Mouse (Mus musculus) liver, embryonic 16.5 days (tissue): ENCODE data around the gene Suz12. TPM values are rescaled to one million over a fixed set of nuclear protein-coding genes. Genes with fewer than 3 reads are reported as not detected.
"Not testable (repeated sequence)": the region's sequence is repeated elsewhere in the genome, so short reads cannot be mapped to it uniquely, and the experiment has no call there.

Experiments used
- ATAC-seq: fragments of 200-750 bp; cut with Nextera tagmentation; 2 replicates; pipeline ENCODE4 v1.8.0; 2017; ENCODE audit warnings: low read depth, mild to moderate bottlenecking, moderate number of reproducible peaks, moderate library complexity
- H3K27ac ChIP-seq: fragments of 300-500 bp; sonication (generic); 2 replicates; pipeline ENCODE4 v1.5.1; 2014; ENCODE audit warnings: mild to moderate bottlenecking, low read length
- H3K27me3 ChIP-seq: fragments of 300-500 bp; sonication (generic); 2 replicates; pipeline ENCODE4 v1.6.1; 2014; ENCODE audit warnings: low read depth, low read length, mixed read lengths; ENCODE audit not compliant: control insufficient read depth, insufficient read depth
- H3K36me3 ChIP-seq: fragments of 300-500 bp; sonication (generic); 2 replicates; pipeline ENCODE4 v1.6.1; 2014; ENCODE audit warnings: mild to moderate bottlenecking; ENCODE audit not compliant: control insufficient read depth, insufficient read depth
- H3K4me1 ChIP-seq: fragments of 300-500 bp; sonication (generic); 2 replicates; pipeline ENCODE4 v1.6.1; 2014; ENCODE audit warnings: low read depth, low read length, mixed read lengths; ENCODE audit not compliant: control insufficient read depth
- H3K4me2 ChIP-seq: fragments of 300-500 bp; sonication (generic); 2 replicates; pipeline ENCODE4 v1.6.1; 2014; ENCODE audit warnings: low read depth, low read length, mixed read lengths
- H3K4me3 ChIP-seq: fragments of 300-500 bp; sonication (generic); 2 replicates; pipeline ENCODE4 v1.5.1; 2014; ENCODE audit warnings: low read depth, mild to moderate bottlenecking, low read length
- H3K9ac ChIP-seq: fragments of 300-500 bp; sonication (generic); 2 replicates; pipeline ENCODE4 v1.6.1; 2014; ENCODE audit warnings: low read depth, low read length
- H3K9me3 ChIP-seq: fragments of 300-500 bp; sonication (generic); replicated peaks from 2 replicates; pipeline ENCODE4 v1.6.1; 2016; ENCODE audit warnings: low read length; ENCODE audit not compliant: control insufficient read depth
- WGBS: fragments of 180-500 bp; shearing (Covaris S2); extraction: QIAGEN DNeasy Blood & Tissue Kit; methylation state at CpG from one replicate; pipeline ENCODE4 v1.1.7; 2014; ENCODE audit not compliant: insufficient replicate concordance; 5-methylcytosine and 5-hydroxymethylcytosine counted together
- polyA plus RNA-seq: library from polyadenylated mRNA; unstranded; fragments of >200 nt; fragmentation: Nextera tagmentation; extraction: Ambion mirVana; gene quantifications from 2 replicates; pipeline ENCODE4 v1.2.1, GENCODE M21; 2015

Gene Suz12
- polyA plus RNA-seq, 1 experiment from 2014 or later, result 11.4 TPM

GRCm38 (mm10) chr11:79965896-79966295 lies 27.0 kb upstream of the Suz12 start:
- no peaks in the 10 kb centered on the region for H3K9me3 ChIP-seq
- H3K4me2 ChIP-seq, result no peak overlapping the region
- no peak overlapping the region for H3K9ac ChIP-seq
- 68% methylated on average over 8 of the region's 8 CpGs for WGBS
- peaks cover 3% of the 10 kb centered on the region for H3K4me1 ChIP-seq
- no peaks in the 10 kb centered on the region for H3K27me3 ChIP-seq
- no peak for ATAC-seq
- no peak overlapping the region for H3K27ac ChIP-seq
- no peak overlapping the region for H3K4me3 ChIP-seq
- no peaks in the 10 kb centered on the region for H3K36me3 ChIP-seq

GRCm38 (mm10) chr11:79967752-79968151 lies 25.2 kb upstream of the Suz12 start:
- Histone ChIP-seq H3K4me1 (no peaks in the 10 kb centered on the region), H3K4me3 (no peak overlapping the region), H3K27ac (no peak overlapping the region), H3K9me3 (no peaks in the 10 kb centered on the region), H3K36me3 (no peaks in the 10 kb centered on the region), H3K4me2 (no peak overlapping the region), H3K27me3 (peaks cover 2% of the 10 kb centered on the region), H3K9ac (no peak overlapping the region)
- 71% methylated on average over 10 of the region's 10 CpGs for WGBS
- ATAC-seq, result no peak

- peak overlapping the region; percentile 59 for H3K4me3 ChIP-seq
- no peaks in the 10 kb centered on the region for H3K36me3 ChIP-seq
- peaks cover 10% of the 10 kb centered on the region for H3K4me1 ChIP-seq
- H3K27me3 ChIP-seq, result peaks cover 32% of the 10 kb centered on the region
- no peaks in the 10 kb centered on the region for H3K9me3 ChIP-seq
- no peak overlapping the region for H3K27ac ChIP-seq
- H3K4me2 ChIP-seq, result peak overlapping the region; percentile 71
- no peak overlapping the region for H3K9ac ChIP-seq
- ATAC-seq, result no peak
- WGBS, result 22% methylated on average over 8 of the region's 8 CpGs
Observed at GRCm38 (mm10) chr11:79973133-79973532, 19.8 kb upstream of the Suz12 start.

GRCm38 (mm10) chr11:79973626-79974476 lies 19.1 kb upstream of the Suz12 start:
- ATAC-seq, result no peak
- Histone ChIP-seq H3K36me3 (no peaks in the 10 kb centered on the region), H3K27me3 (peaks cover 32% of the 10 kb centered on the region), H3K4me3 (peak overlapping the region; percentile 59), H3K4me1 (peaks cover 10% of the 10 kb centered on the region), H3K27ac (no peak overlapping the region), H3K4me2 (peak overlapping the region; percentile 71), H3K9me3 (no peaks in the 10 kb centered on the region), H3K9ac (peak overlapping the region; percentile 31; the same call in 1 of the 2 replicates)
- 1% methylated on average over 41 of the region's 41 CpGs for WGBS

GRCm38 (mm10) chr11:79975377-79975776 lies 17.5 kb upstream of the Suz12 start:
- no peak overlapping the region for H3K9ac ChIP-seq
- WGBS, result 38% methylated on average over 2 of the region's 2 CpGs
- H3K4me3 ChIP-seq, result no peak overlapping the region
- H3K4me1 ChIP-seq, result peaks cover 10% of the 10 kb centered on the region
- no peak overlapping the region for H3K4me2 ChIP-seq
- no peaks in the 10 kb centered on the region for H3K9me3 ChIP-seq
- no peak for ATAC-seq
- H3K36me3 ChIP-seq, result no peaks in the 10 kb centered on the region
- H3K27ac ChIP-seq, result no peak overlapping the region
- H3K27me3 ChIP-seq, result peaks cover 32% of the 10 kb centered on the region

GRCm38 (mm10) chr11:79976222-79976621 lies 16.7 kb upstream of the Suz12 start:
- Histone ChIP-seq H3K4me2 (no peak overlapping the region), H3K36me3 (no peaks in the 10 kb centered on the region), H3K4me3 (no peak overlapping the region), H3K27me3 (peaks cover 32% of the 10 kb centered on the region), H3K9me3 (no peaks in the 10 kb centered on the region), H3K4me1 (peaks cover 10% of the 10 kb centered on the region), H3K27ac (no peak overlapping the region), H3K9ac (no peak overlapping the region)
- ATAC-seq, result no peak
- WGBS, result 56% methylated on average over 1 of the region's 1 CpGs

- 79% methylated on average over 6 of the region's 6 CpGs for WGBS
- H3K4me1 ChIP-seq, H3K9me3 ChIP-seq, H3K4me3 ChIP-seq, H3K9ac ChIP-seq, ATAC-seq, H3K36me3 ChIP-seq, H3K4me2 ChIP-seq, H3K27ac ChIP-seq: not testable (repeated sequence)
- H3K27me3 ChIP-seq, result peaks cover 32% of the 10 kb centered on the region
Observed at GRCm38 (mm10) chr11:79976645-79977044, 16.3 kb upstream of the Suz12 start.

GRCm38 (mm10) chr11:79977061-79977460 lies 15.8 kb upstream of the Suz12 start:
- 85% methylated on average over 14 of the region's 14 CpGs for WGBS
- H3K27me3 ChIP-seq, result peaks cover 32% of the 10 kb centered on the region
- not testable (repeated sequence) for ATAC-seq

GRCm38 (mm10) chr11:79977747-79978146 lies 15.2 kb upstream of the Suz12 start:
- H3K9me3 ChIP-seq, H3K9ac ChIP-seq, ATAC-seq, H3K36me3 ChIP-seq, H3K4me2 ChIP-seq, H3K27ac ChIP-seq, H3K4me1 ChIP-seq, H3K4me3 ChIP-seq: not testable (repeated sequence)
- 61% methylated on average over 4 of the region's 4 CpGs for WGBS
- peaks cover 29% of the 10 kb centered on the region for H3K27me3 ChIP-seq

More at GRCm38 (mm10) chr11:79977061-79977460, 15.8 kb upstream of the Suz12 start:
- H3K36me3 ChIP-seq, H3K9ac ChIP-seq, H3K4me1 ChIP-seq, H3K4me3 ChIP-seq, H3K4me2 ChIP-seq, H3K9me3 ChIP-seq, H3K27ac ChIP-seq: not testable (repeated sequence)
